ENCODE assay signal across 8 mouse cellular contexts in the genomic region with DNA sequence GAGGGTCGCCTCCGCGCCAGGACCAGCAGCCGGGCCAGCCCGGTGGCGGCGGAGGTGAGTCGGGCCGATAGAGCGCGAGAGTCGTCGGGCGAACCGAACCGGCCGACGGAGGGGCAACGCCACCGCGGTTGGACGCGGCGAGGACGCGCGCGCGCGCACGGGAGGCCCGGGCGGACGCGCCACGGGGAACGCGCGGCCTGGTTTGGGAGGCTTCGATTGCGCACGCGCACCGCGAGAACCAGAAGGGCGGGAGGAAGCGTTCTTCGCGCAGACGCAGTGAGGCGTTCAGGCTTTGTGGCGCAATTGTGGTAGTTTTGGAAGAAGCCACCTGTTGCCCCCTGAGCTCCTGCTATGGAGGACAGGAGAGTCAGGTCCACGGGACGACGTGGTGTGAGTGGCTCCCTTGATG. TPM values are rescaled to one million over a fixed set of nuclear protein-coding genes. Genes with fewer than 3 reads are reported as not detected.
DNase-seq lines count a peak whose midpoint lies in the region; ATAC-seq lines count a peak whose summit lies in the region.

No protein-coding gene starts in this region.

- H3K4me2 ChIP-seq in forebrain, embryonic 11.5 days (ENCODE audit: low read depth, low read length, severe bottlenecking): peak overlapping the region; percentile 79
- peak overlapping the region; percentile 88 for H3K4me2 ChIP-seq in heart, embryonic 16.5 days (ENCODE audit: low read depth, low read length)
- peak overlapping the region; percentile 74 for H3K4me2 ChIP-seq in liver, embryonic 15.5 days
- peak overlapping the region; percentile 87 for H3K4me2 ChIP-seq in neural tube, embryonic 11.5 days (ENCODE audit: low read depth)
- H3K4me2 ChIP-seq in stomach, embryonic 16.5 days (ENCODE audit: low read depth, low read length): peak overlapping the region; percentile 97

- DNase-seq in CD8-positive naive resting alpha-beta T cell, adult 2 months (ENCODE audit: low read depth in 2 of 2, low spot score in 2 of 2): peak; percentile 82 to 88
- DNase-seq in c-Kit-positive CD71-negative TER-119-negative erythroid progenitor cells, embryonic 14.5 days (ENCODE audit: low read depth): peak; percentile 82
- DNase-seq in forebrain, embryonic 11.5 days (ENCODE audit: low spot score): peak; percentile 96
- peak; percentile 94 to 96 for DNase-seq in kidney, postnatal 4 days
- DNase-seq in neural tube, embryonic 11.5 days (ENCODE audit: low spot score): peak; percentile 91

- under 1% methylated on average over 55 of the region's 55 CpGs for WGBS in forebrain, embryonic 11.5 days
- under 1% methylated on average over 55 of the region's 55 CpGs for WGBS in heart, embryonic 16.5 days
- whole genome bisulfite sequencing in liver, embryonic 15.5 days (ENCODE audit: insufficient replicate concordance): under 1% methylated on average over 55 of the region's 55 CpGs
- under 1% methylated on average over 55 of the region's 55 CpGs for WGBS in neural tube, embryonic 11.5 days
- 0% methylated on average over 55 of the region's 55 CpGs for WGBS in stomach, embryonic 16.5 days

- peaks cover 26% of the 10 kb centered on the region for H3K36me3 ChIP-seq in forebrain, embryonic 11.5 days (ENCODE audit: control insufficient read depth, insufficient read depth, low read length)
- peaks cover 33% of the 10 kb centered on the region for H3K36me3 ChIP-seq in heart, embryonic 16.5 days (ENCODE audit: control insufficient read depth, insufficient read depth)
- H3K36me3 ChIP-seq in liver, embryonic 15.5 days (replicated peaks): peaks cover 54% of the 10 kb centered on the region
- H3K36me3 ChIP-seq in neural tube, embryonic 11.5 days (ENCODE audit: control insufficient read depth, insufficient read depth, low read length): peaks cover 17% of the 10 kb centered on the region
- H3K36me3 ChIP-seq in stomach, embryonic 16.5 days (ENCODE audit: control insufficient read depth, insufficient read depth, low read length): peaks cover 18% of the 10 kb centered on the region

- peaks cover 9% of the 10 kb centered on the region for H3K4me1 ChIP-seq in forebrain, embryonic 11.5 days (replicated peaks; ENCODE audit: control insufficient read depth, insufficient read depth, low read length)
- H3K4me1 ChIP-seq in heart, embryonic 16.5 days (ENCODE audit: control insufficient read depth, insufficient read depth, low read length): peaks cover 26% of the 10 kb centered on the region
- H3K4me1 ChIP-seq in liver, embryonic 15.5 days (replicated peaks): peaks cover 31% of the 10 kb centered on the region
- peaks cover 18% of the 10 kb centered on the region for H3K4me1 ChIP-seq in neural tube, embryonic 11.5 days (ENCODE audit: control insufficient read depth, insufficient read depth, low read length)
- H3K4me1 ChIP-seq in stomach, embryonic 16.5 days (ENCODE audit: control insufficient read depth, insufficient read depth, low read length): peaks cover 16% of the 10 kb centered on the region

- no peaks in the 10 kb centered on the region for H3K27me3 ChIP-seq in forebrain, embryonic 11.5 days (ENCODE audit: control insufficient read depth, insufficient read depth, low read length)
- no peaks in the 10 kb centered on the region for H3K27me3 ChIP-seq in heart, embryonic 16.5 days (ENCODE audit: control insufficient read depth, insufficient read depth, low read length)
- no peaks in the 10 kb centered on the region for H3K27me3 ChIP-seq in liver, embryonic 15.5 days
- no peaks in the 10 kb centered on the region for H3K27me3 ChIP-seq in neural tube, embryonic 11.5 days (ENCODE audit: control insufficient read depth, insufficient read depth, low read length)
- H3K27me3 ChIP-seq in stomach, embryonic 16.5 days (ENCODE audit: control insufficient read depth, insufficient read depth, low read length): no peaks in the 10 kb centered on the region

- ATAC-seq in forebrain, embryonic 11.5 days (replicated peaks; ENCODE audit: low FRiP score): no peak
- peak; percentile 4 for ATAC-seq in heart, embryonic 16.5 days (replicated peaks; ENCODE audit: extremely low read depth, insufficient read depth, low FRiP score)
- ATAC-seq in liver, embryonic 15.5 days (ENCODE audit: insufficient read depth): 0 out of 2 replicates have a peak, but pooled peaks have one; percentile 5
- ATAC-seq in neural tube, embryonic 11.5 days (ENCODE audit: insufficient read depth, low FRiP score, low TSS enrichment): no peak; the same call in 1 of the 2 replicates
- ATAC-seq in stomach, embryonic 16.5 days (ENCODE audit: insufficient read depth, low FRiP score): no peak

- peak overlapping the region; percentile 97 for H3K27ac ChIP-seq in forebrain, embryonic 11.5 days (ENCODE audit: low read depth, low read length)
- peak overlapping the region; percentile 98 for H3K27ac ChIP-seq in heart, embryonic 16.5 days (ENCODE audit: low read length)
- peak overlapping the region; percentile 95 for H3K27ac ChIP-seq in liver, embryonic 15.5 days (replicated peaks)
- peak overlapping the region; percentile 99 for H3K27ac ChIP-seq in neural tube, embryonic 11.5 days (ENCODE audit: low read depth, low read length)
- H3K27ac ChIP-seq in stomach, embryonic 16.5 days (ENCODE audit: low read length): peak overlapping the region; percentile 99

- peak overlapping the region; percentile 99 for H3K4me3 ChIP-seq in forebrain, embryonic 11.5 days (ENCODE audit: low read depth, low read length)
- H3K4me3 ChIP-seq in heart, embryonic 16.5 days (ENCODE audit: low read length): peak overlapping the region; percentile 99
- H3K4me3 ChIP-seq in liver, embryonic 15.5 days (replicated peaks): peak overlapping the region; percentile 87
- H3K4me3 ChIP-seq in neural tube, embryonic 11.5 days (ENCODE audit: low read depth, low read length): peak overlapping the region; percentile 99
- H3K4me3 ChIP-seq in stomach, embryonic 16.5 days (replicated peaks; ENCODE audit: low read length): peak overlapping the region; percentile 98

- peak overlapping the region; percentile 100 for H3K9ac ChIP-seq in forebrain, embryonic 11.5 days (ENCODE audit: low read length)
- peak overlapping the region; percentile 100 for H3K9ac ChIP-seq in heart, embryonic 16.5 days (ENCODE audit: low read length)
- peak overlapping the region; percentile 97 for H3K9ac ChIP-seq in liver, embryonic 15.5 days
- peak overlapping the region; percentile 100 for H3K9ac ChIP-seq in neural tube, embryonic 11.5 days (ENCODE audit: low read length)
- H3K9ac ChIP-seq in stomach, embryonic 16.5 days (ENCODE audit: low read length): peak overlapping the region; percentile 99

- no peaks in the 10 kb centered on the region for H3K9me3 ChIP-seq in forebrain, embryonic 11.5 days (ENCODE audit: control insufficient read depth, low read length)
- H3K9me3 ChIP-seq in heart, embryonic 16.5 days (replicated peaks; ENCODE audit: control insufficient read depth, low read length): no peaks in the 10 kb centered on the region
- no peaks in the 10 kb centered on the region for H3K9me3 ChIP-seq in liver, embryonic 15.5 days (replicated peaks)
- H3K9me3 ChIP-seq in neural tube, embryonic 11.5 days (ENCODE audit: control insufficient read depth, low read length): no peaks in the 10 kb centered on the region
- no peaks in the 10 kb centered on the region for H3K9me3 ChIP-seq in stomach, embryonic 16.5 days (replicated peaks; ENCODE audit: control insufficient read depth, low read length)

RNA-seq across cellular contexts. Expression of a gene that starts 0.8 kb away (rescaled TPM):
- 275 and 283 TPM in 2 replicates for polyA plus RNA-seq in forebrain, embryonic 11.5 days (2014; fragmentation: Nextera tagmentation; extraction: Ambion mirVana)
- 80.2 and 86.7 TPM in 2 replicates for polyA plus RNA-seq in heart, embryonic 16.5 days (2015; fragmentation: Nextera tagmentation; extraction: Ambion mirVana)
- 64.3 and 68.8 TPM in 2 replicates for polyA plus RNA-seq in liver, embryonic 15.5 days (2015; fragmentation: Nextera tagmentation; extraction: Ambion mirVana)
- polyA plus RNA-seq in neural tube, embryonic 11.5 days (2014; fragmentation: Nextera tagmentation; extraction: Ambion mirVana): 214 and 224 TPM in 2 replicates
- polyA plus RNA-seq in stomach, embryonic 16.5 days (2015; fragmentation: Nextera tagmentation; extraction: Ambion mirVana): 94.5 and 95.1 TPM in 2 replicates

RNA-seq across cellular contexts. Expression of a gene that starts 19.9 kb away (rescaled TPM):
- 1.2 TPM in 2 replicates for polyA plus RNA-seq in forebrain, embryonic 11.5 days (2014; fragmentation: Nextera tagmentation; extraction: Ambion mirVana)
- 362 and 381 TPM in 2 replicates for polyA plus RNA-seq in heart, embryonic 16.5 days (2015; fragmentation: Nextera tagmentation; extraction: Ambion mirVana)
- 6.4 and 9.2 TPM in 2 replicates for polyA plus RNA-seq in liver, embryonic 15.5 days (2015; fragmentation: Nextera tagmentation; extraction: Ambion mirVana)
- polyA plus RNA-seq in neural tube, embryonic 11.5 days (2014; fragmentation: Nextera tagmentation; extraction: Ambion mirVana): 4.4 and 6.0 TPM in 2 replicates
- polyA plus RNA-seq in stomach, embryonic 16.5 days (2015; fragmentation: Nextera tagmentation; extraction: Ambion mirVana): 17.7 and 55.0 TPM in 2 replicates

RNA-seq across cellular contexts. Expression of a gene that starts 23.4 kb away (rescaled TPM):
- polyA plus RNA-seq in forebrain, embryonic 11.5 days (2014; fragmentation: Nextera tagmentation; extraction: Ambion mirVana): 11.8 and 13.7 TPM in 2 replicates
- polyA plus RNA-seq in heart, embryonic 16.5 days (2015; fragmentation: Nextera tagmentation; extraction: Ambion mirVana): 17.2 and 18.5 TPM in 2 replicates
- 7.7 and 9.1 TPM in 2 replicates for polyA plus RNA-seq in liver, embryonic 15.5 days (2015; fragmentation: Nextera tagmentation; extraction: Ambion mirVana)
- 10.0 and 13.6 TPM in 2 replicates for polyA plus RNA-seq in neural tube, embryonic 11.5 days (2014; fragmentation: Nextera tagmentation; extraction: Ambion mirVana)
- polyA plus RNA-seq in stomach, embryonic 16.5 days (2015; fragmentation: Nextera tagmentation; extraction: Ambion mirVana): 11.4 and 11.8 TPM in 2 replicates

RNA-seq across cellular contexts. Expression of a gene that starts 29.5 kb away (rescaled TPM):
- polyA plus RNA-seq in forebrain, embryonic 11.5 days (2014; fragmentation: Nextera tagmentation; extraction: Ambion mirVana): 83.5 and 97.8 TPM in 2 replicates
- 45.8 and 47.8 TPM in 2 replicates for polyA plus RNA-seq in heart, embryonic 16.5 days (2015; fragmentation: Nextera tagmentation; extraction: Ambion mirVana)
- 25.1 and 25.4 TPM in 2 replicates for polyA plus RNA-seq in liver, embryonic 15.5 days (2015; fragmentation: Nextera tagmentation; extraction: Ambion mirVana)
- 59.5 and 66.1 TPM in 2 replicates for polyA plus RNA-seq in neural tube, embryonic 11.5 days (2014; fragmentation: Nextera tagmentation; extraction: Ambion mirVana)
- 59.0 and 60.2 TPM in 2 replicates for polyA plus RNA-seq in stomach, embryonic 16.5 days (2015; fragmentation: Nextera tagmentation; extraction: Ambion mirVana)

RNA-seq across cellular contexts. Expression of a gene that starts 34.8 kb away (rescaled TPM):
- 9.5 and 12.9 TPM in 2 replicates for polyA plus RNA-seq in forebrain, embryonic 11.5 days (2014; fragmentation: Nextera tagmentation; extraction: Ambion mirVana)
- polyA plus RNA-seq in heart, embryonic 16.5 days (2015; fragmentation: Nextera tagmentation; extraction: Ambion mirVana): 68.8 and 69.8 TPM in 2 replicates
- 81.3 and 88.4 TPM in 2 replicates for polyA plus RNA-seq in liver, embryonic 15.5 days (2015; fragmentation: Nextera tagmentation; extraction: Ambion mirVana)
- 17.6 and 20.3 TPM in 2 replicates for polyA plus RNA-seq in neural tube, embryonic 11.5 days (2014; fragmentation: Nextera tagmentation; extraction: Ambion mirVana)
- 72.6 and 74.2 TPM in 2 replicates for polyA plus RNA-seq in stomach, embryonic 16.5 days (2015; fragmentation: Nextera tagmentation; extraction: Ambion mirVana)

Comparison
In these comparisons a context has a peak if more than half of its experiments do, and no peak if none do; other contexts are left out.
1. ATAC-seq: peak in heart, embryonic 16.5 days (single experiment) and liver, embryonic 15.5 days (single experiment); none in forebrain, embryonic 11.5 days (single experiment), neural tube, embryonic 11.5 days (single experiment) and stomach, embryonic 16.5 days (single experiment).
2. Peak in every context shown above with its lines, with median percentiles within 50 percentile points of each other: DNase-seq, H3K27ac ChIP-seq, H3K4me2 ChIP-seq, H3K4me3 ChIP-seq and H3K9ac ChIP-seq.